Mouse (Mus musculus): ENCODE results near the gene Ipo8.

Gene Ipo8

GRCm38 (mm10) chr6:148776236-148776635, 55.0 kb downstream of the Ipo8 start:
- no peak overlapping the region for H3K4me3 ChIP-seq (replicated peaks; ENCODE audit: low read length)
- peaks cover 6% of the 10 kb centered on the region; the same call in 1 of the 2 replicates for H3K4me1 ChIP-seq (replicated peaks; ENCODE audit: low read depth, low read length)
- peaks cover 76% of the 10 kb centered on the region for H3K36me3 ChIP-seq (ENCODE audit: insufficient read depth, low read length)
- no peaks in the 10 kb centered on the region for H3K27me3 ChIP-seq (ENCODE audit: insufficient read depth, low read length)
- no peaks in the 10 kb centered on the region for H3K9me3 ChIP-seq (ENCODE audit: low read length)
- no peak for TF ChIP-seq NANOG (IDR thresholded peaks at IDR 0.05; ENCODE audit: borderline replicate concordance, low read length)
- no peak for TF ChIP-seq POU5F1 (IDR thresholded peaks at IDR 0.05; ENCODE audit: borderline replicate concordance, low read length)
- TF ChIP-seq CTCF (conservative IDR thresholded peaks at IDR 0.05; ENCODE audit: low read length) = no peak

DNA sequence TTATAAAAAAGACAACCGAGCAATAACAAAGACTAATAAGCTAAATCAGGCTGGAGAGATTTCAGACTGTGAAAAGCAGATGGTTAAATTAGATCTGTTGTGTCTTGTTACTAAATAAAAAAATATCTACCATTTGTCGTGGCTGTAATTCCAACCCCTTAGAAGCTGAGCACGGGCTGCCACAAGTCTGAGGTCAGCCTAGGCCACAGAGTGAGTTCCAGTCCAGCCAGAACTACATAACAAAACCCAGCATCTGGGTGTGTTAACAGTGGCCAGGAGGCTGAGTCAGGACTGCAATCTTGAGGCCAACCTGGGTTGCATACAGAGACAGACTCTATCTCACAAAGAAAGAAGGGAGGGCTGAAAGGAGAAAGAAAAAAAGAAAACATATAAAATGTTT, 59.8 kb downstream of the Ipo8 start:
- H3K4me1 ChIP-seq (replicated peaks; ENCODE audit: low read depth, low read length) = peaks cover 13% of the 10 kb centered on the region
- H3K9me3 ChIP-seq (ENCODE audit: low read length) = no peaks in the 10 kb centered on the region
- TF ChIP-seq NANOG (IDR thresholded peaks at IDR 0.05; ENCODE audit: borderline replicate concordance, low read length) (no peak), POU5F1 (IDR thresholded peaks at IDR 0.05; ENCODE audit: borderline replicate concordance, low read length) (no peak), CTCF (conservative IDR thresholded peaks at IDR 0.05; ENCODE audit: low read length) (no peak)
- H3K4me3 ChIP-seq (replicated peaks; ENCODE audit: low read length) = no peak overlapping the region
- peaks cover 56% of the 10 kb centered on the region for H3K36me3 ChIP-seq (ENCODE audit: insufficient read depth, low read length)
- no peaks in the 10 kb centered on the region for H3K27me3 ChIP-seq (ENCODE audit: insufficient read depth, low read length)

DNA sequence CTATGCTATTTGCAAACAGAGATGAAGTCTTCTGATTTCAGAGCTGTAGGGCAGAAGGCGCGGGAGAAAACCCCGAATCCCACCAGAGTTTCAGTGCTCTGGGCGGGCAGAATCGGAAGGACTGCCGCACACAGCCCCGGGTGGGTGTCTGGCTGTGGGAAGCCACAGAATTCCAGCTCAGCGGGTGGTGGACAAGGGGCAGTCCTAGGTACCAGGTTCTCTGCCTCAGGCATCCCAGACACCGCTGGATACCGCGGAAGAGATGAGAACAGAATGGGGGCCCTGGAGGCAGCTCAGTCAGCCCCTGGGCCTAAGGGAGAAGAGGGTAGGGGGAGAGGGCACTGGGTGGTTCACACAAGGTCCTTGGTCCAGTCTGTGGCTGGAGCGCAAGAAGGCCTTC, 62.8 kb downstream of the Ipo8 start:
- TF ChIP-seq NANOG (IDR thresholded peaks at IDR 0.05; ENCODE audit: borderline replicate concordance, low read length) = no peak
- no peak for TF ChIP-seq CTCF (conservative IDR thresholded peaks at IDR 0.05; ENCODE audit: low read length)
- no peak for TF ChIP-seq POU5F1 (IDR thresholded peaks at IDR 0.05; ENCODE audit: borderline replicate concordance, low read length)
- peaks cover 17% of the 10 kb centered on the region for H3K4me1 ChIP-seq (replicated peaks; ENCODE audit: low read depth, low read length)
- H3K36me3 ChIP-seq (ENCODE audit: insufficient read depth, low read length) = peaks cover 26% of the 10 kb centered on the region
- peak overlapping the region; percentile 60 for H3K4me3 ChIP-seq (replicated peaks; ENCODE audit: low read length)
- no peaks in the 10 kb centered on the region for H3K27me3 ChIP-seq (ENCODE audit: insufficient read depth, low read length)
- H3K9me3 ChIP-seq (ENCODE audit: low read length) = no peaks in the 10 kb centered on the region

- Histone ChIP-seq H3K9me3 (ENCODE audit: low read length) (no peaks in the 10 kb centered on the region), H3K4me1 (replicated peaks; ENCODE audit: low read depth, low read length) (peaks cover 10% of the 10 kb centered on the region), H3K4me3 (replicated peaks; ENCODE audit: low read length) (no peak overlapping the region), H3K27me3 (ENCODE audit: insufficient read depth, low read length) (no peaks in the 10 kb centered on the region), H3K36me3 (ENCODE audit: insufficient read depth, low read length) (peaks cover 16% of the 10 kb centered on the region)
- no peak for TF ChIP-seq POU5F1 (IDR thresholded peaks at IDR 0.05; ENCODE audit: borderline replicate concordance, low read length)
- peak; percentile 26 for TF ChIP-seq CTCF (conservative IDR thresholded peaks at IDR 0.05; ENCODE audit: low read length)
- TF ChIP-seq NANOG (IDR thresholded peaks at IDR 0.05; ENCODE audit: borderline replicate concordance, low read length) = no peak
These were observed 64.0 kb downstream of the Ipo8 start for GRCm38 (mm10) chr6:148767228-148767627.

DNA sequence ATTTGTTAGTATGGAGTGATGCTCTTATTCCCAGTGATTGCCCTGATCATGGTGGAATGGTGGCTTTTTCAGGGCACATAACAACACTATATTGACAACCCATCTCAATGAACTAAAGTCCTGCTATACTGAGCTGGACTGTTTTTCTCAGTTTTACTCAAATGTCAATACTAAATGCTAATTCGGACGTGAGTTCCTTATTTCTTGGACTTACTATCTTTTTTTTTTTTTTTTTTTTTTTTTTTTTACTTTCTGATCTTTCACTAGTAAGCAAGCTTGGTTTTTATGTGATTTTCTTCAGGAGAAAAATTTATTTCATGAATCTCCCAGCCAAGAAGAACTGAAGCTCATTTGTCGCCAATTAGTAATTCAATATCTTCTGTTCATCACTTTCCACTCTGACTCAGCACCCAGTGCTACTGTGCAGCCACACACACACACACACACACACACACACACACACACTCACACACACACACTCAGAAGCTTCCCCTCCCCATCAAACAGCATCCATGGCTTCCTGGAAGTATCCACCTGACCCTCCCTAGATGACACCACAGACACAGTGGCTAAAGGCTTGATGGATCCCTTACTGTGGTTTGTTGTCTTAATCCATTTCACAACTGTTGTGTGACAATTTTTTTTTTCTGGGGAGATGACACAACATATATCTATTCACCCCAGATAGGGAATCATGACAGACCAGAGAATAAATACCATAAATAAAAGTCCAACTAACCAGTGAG, 69.1 kb downstream of the Ipo8 start:
- no peaks in the 10 kb centered on the region for H3K27me3 ChIP-seq (ENCODE audit: insufficient read depth, low read length)
- H3K4me1 ChIP-seq (replicated peaks; ENCODE audit: low read depth, low read length) = peaks cover 7% of the 10 kb centered on the region; the same call in 1 of the 2 replicates
- no peak for TF ChIP-seq NANOG (IDR thresholded peaks at IDR 0.05; ENCODE audit: borderline replicate concordance, low read length)
- TF ChIP-seq POU5F1 (IDR thresholded peaks at IDR 0.05; ENCODE audit: borderline replicate concordance, low read length) = no peak
- TF ChIP-seq CTCF (conservative IDR thresholded peaks at IDR 0.05; ENCODE audit: low read length) = no peak
- no peak overlapping the region for H3K4me3 ChIP-seq (replicated peaks; ENCODE audit: low read length)
- no peaks in the 10 kb centered on the region for H3K9me3 ChIP-seq (ENCODE audit: low read length)
- H3K36me3 ChIP-seq (ENCODE audit: insufficient read depth, low read length) = no peaks in the 10 kb centered on the region

DNA sequence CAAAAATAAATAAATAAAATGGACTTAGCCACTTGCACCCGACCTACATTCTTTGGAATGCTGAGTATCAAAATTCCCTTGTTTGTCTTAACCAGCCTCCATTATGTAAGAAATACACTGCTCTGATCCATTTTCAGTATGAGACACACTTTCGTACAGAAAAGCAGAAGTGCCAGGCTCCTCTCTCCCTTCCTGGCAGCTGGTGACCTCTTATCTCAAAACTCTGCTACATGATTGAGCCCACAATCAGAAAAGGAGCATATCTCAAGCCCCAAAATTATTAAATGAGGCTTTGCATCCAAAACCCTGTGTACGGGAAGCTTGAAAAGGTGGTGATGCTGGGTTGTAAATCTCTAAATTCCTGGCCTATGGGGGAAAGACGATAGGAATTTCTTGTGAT, 69.8 kb downstream of the Ipo8 start:
- H3K27me3 ChIP-seq (ENCODE audit: insufficient read depth, low read length) = no peaks in the 10 kb centered on the region
- H3K9me3 ChIP-seq (ENCODE audit: low read length) = no peaks in the 10 kb centered on the region
- no peak for TF ChIP-seq POU5F1 (IDR thresholded peaks at IDR 0.05; ENCODE audit: borderline replicate concordance, low read length)
- TF ChIP-seq NANOG (IDR thresholded peaks at IDR 0.05; ENCODE audit: borderline replicate concordance, low read length) = no peak
- no peak for TF ChIP-seq CTCF (conservative IDR thresholded peaks at IDR 0.05; ENCODE audit: low read length)
- H3K4me3 ChIP-seq (replicated peaks; ENCODE audit: low read length) = no peak overlapping the region
- peaks cover 9% of the 10 kb centered on the region for H3K4me1 ChIP-seq (replicated peaks; ENCODE audit: low read depth, low read length)
- H3K36me3 ChIP-seq (ENCODE audit: insufficient read depth, low read length) = no peaks in the 10 kb centered on the region

DNA sequence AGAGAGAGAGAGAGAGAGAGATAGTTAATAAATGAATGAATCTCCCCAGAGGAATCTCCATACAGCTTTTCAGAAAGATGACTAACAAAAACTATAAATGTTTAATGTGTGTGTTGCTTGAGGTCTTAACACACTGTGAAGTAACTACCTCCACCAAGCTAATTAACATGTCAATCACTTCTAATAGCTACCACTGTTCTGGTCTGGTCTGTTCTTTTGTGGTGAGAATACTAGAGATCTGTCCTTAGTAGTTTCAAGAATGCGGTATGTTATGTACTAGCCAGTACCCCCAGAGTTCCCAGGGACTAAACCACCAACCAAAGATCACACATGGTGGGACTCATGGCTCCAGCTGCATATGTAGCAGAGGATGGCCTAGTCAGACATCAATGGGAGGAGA, 74.7 kb downstream of the Ipo8 start:
- no peak overlapping the region for H3K4me3 ChIP-seq (replicated peaks; ENCODE audit: low read length)
- TF ChIP-seq POU5F1 (IDR thresholded peaks at IDR 0.05; ENCODE audit: borderline replicate concordance, low read length) (no peak), NANOG (IDR thresholded peaks at IDR 0.05; ENCODE audit: borderline replicate concordance, low read length) (peak; percentile 39; the same call in 1 of the 2 replicates), CTCF (conservative IDR thresholded peaks at IDR 0.05; ENCODE audit: low read length) (no peak)
- no peaks in the 10 kb centered on the region for H3K36me3 ChIP-seq (ENCODE audit: insufficient read depth, low read length)
- H3K27me3 ChIP-seq (ENCODE audit: insufficient read depth, low read length) = 0 out of 2 replicates have a peak, but pooled peaks cover 3% of the 10 kb centered on the region
- peaks cover 4% of the 10 kb centered on the region for H3K4me1 ChIP-seq (replicated peaks; ENCODE audit: low read depth, low read length)
- no peaks in the 10 kb centered on the region for H3K9me3 ChIP-seq (ENCODE audit: low read length)

DNA sequence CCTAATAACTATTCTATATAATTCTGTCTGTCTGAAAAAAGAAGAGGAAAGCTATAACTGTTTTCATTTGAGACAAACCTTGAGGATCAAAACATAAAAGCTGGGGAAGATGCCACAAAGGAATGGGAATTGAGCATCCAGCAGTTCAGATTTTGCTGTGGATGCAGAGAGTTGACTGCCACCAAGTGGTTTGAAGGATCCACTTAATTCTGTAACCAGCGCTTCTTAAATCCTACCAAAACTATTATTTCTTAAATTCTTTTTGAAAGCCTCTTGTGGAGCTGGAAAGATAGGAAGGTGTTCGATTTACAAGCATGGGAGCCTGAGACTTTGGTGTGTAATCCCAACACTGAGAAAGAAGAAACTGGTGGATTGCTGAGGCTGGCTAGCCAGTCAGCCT, 79.9 kb downstream of the Ipo8 start:
- H3K9me3 ChIP-seq (ENCODE audit: low read length) = no peaks in the 10 kb centered on the region
- H3K4me1 ChIP-seq (replicated peaks; ENCODE audit: low read depth, low read length) = no peaks in the 10 kb centered on the region
- TF ChIP-seq POU5F1 (IDR thresholded peaks at IDR 0.05; ENCODE audit: borderline replicate concordance, low read length) (no peak), CTCF (conservative IDR thresholded peaks at IDR 0.05; ENCODE audit: low read length) (no peak), NANOG (IDR thresholded peaks at IDR 0.05; ENCODE audit: borderline replicate concordance, low read length) (no peak)
- H3K4me3 ChIP-seq (replicated peaks; ENCODE audit: low read length) = no peak overlapping the region
- 0 out of 2 replicates have a peak, but pooled peaks cover 3% of the 10 kb centered on the region for H3K27me3 ChIP-seq (ENCODE audit: insufficient read depth, low read length)
- H3K36me3 ChIP-seq (ENCODE audit: insufficient read depth, low read length) = no peaks in the 10 kb centered on the region

All from E14TG2a.4 (cell line).